Mouse (Mus musculus): ENCODE data around the gene Bbc3.

GRCm38 (mm10) chr7:16319216-16319615 is 11.0 kb downstream of the Bbc3 start:
- TF ChIP-seq POLR2A (IDR thresholded peaks at IDR 0.05; ENCODE audit: borderline replicate concordance, control insufficient read depth, low read depth, low read length), result no peak
- no peak for TF ChIP-seq CTCF (IDR thresholded peaks at IDR 0.05; ENCODE audit: control insufficient read depth, insufficient read depth, low read length)
